Mouse (Mus musculus) A20 (cell line): ENCODE results near the gene Slc23a2.

Source experiments
- DNase-seq: peaks from one replicate; pipeline ENCODE4 v3.0.0-alpha.2; 2011; ENCODE audit warnings: low read depth, low spot score

Slc23a2 gene

GRCm38 (mm10) chr2:132144971-132145691, at the start of gene Slc23a2:
Slc23a2 (minus strand) TSS chr2:132145108.
- DNase-seq, result peak; percentile 65

GRCm38 (mm10) chr2:132190602-132191161, 45.8 kb upstream of the Slc23a2 start:
- DNase-seq, result no peak

GRCm38 (mm10) chr2:132183874-132184273, 39.0 kb upstream of the Slc23a2 start:
- DNase-seq, result no peak

- DNase-seq, result peak; percentile 7
These were observed 35.7 kb upstream of the Slc23a2 start for GRCm38 (mm10) chr2:132180463-132181205.

- no peak for DNase-seq
These were observed 34.5 kb upstream of the Slc23a2 start for GRCm38 (mm10) chr2:132179371-132179770.

- no peak for DNase-seq
These were observed 32.5 kb upstream of the Slc23a2 start for GRCm38 (mm10) chr2:132177406-132177805.

GRCm38 (mm10) chr2:132176289-132176848, 31.5 kb upstream of the Slc23a2 start:
- DNase-seq, result no peak

GRCm38 (mm10) chr2:132174048-132174447, 29.1 kb upstream of the Slc23a2 start:
- DNase-seq, result no peak

- no peak for DNase-seq
These were observed 27.0 kb upstream of the Slc23a2 start for GRCm38 (mm10) chr2:132171939-132172338.

GRCm38 (mm10) chr2:132169150-132169549, 24.2 kb upstream of the Slc23a2 start:
- peak; percentile 75 for DNase-seq

GRCm38 (mm10) chr2:132163626-132164025, 18.7 kb upstream of the Slc23a2 start:
- DNase-seq, result no peak

- DNase-seq, result no peak
These were observed 12.6 kb upstream of the Slc23a2 start for GRCm38 (mm10) chr2:132157482-132157881.

- DNase-seq, result no peak
These were observed 7.8 kb upstream of the Slc23a2 start for GRCm38 (mm10) chr2:132152670-132153069.

- DNase-seq, result no peak
These were observed 6.7 kb upstream of the Slc23a2 start for GRCm38 (mm10) chr2:132151592-132151991.

GRCm38 (mm10) chr2:132150926-132151325, 6.0 kb upstream of the Slc23a2 start:
- DNase-seq, result no peak

GRCm38 (mm10) chr2:132146502-132146901, 1.6 kb upstream of the Slc23a2 start:
- DNase-seq, result no peak

- peak; percentile 41 for DNase-seq
These were observed 673 bp downstream of the Slc23a2 start for GRCm38 (mm10) chr2:132143943-132144927.

- DNase-seq, result peak; percentile 37
These were observed 2.3 kb downstream of the Slc23a2 start for GRCm38 (mm10) chr2:132142606-132143005.

- DNase-seq, result no peak
These were observed 4.4 kb downstream of the Slc23a2 start for GRCm38 (mm10) chr2:132140536-132140935.

- DNase-seq, result peak; percentile 34
These were observed 5.8 kb downstream of the Slc23a2 start for GRCm38 (mm10) chr2:132139099-132139498.
